Mouse (Mus musculus) MEL (cell line): ENCODE measurements around the gene Golga4. TPM values are rescaled to one million over a fixed set of nuclear protein-coding genes. Genes with fewer than 3 reads are reported as not detected.

Experiments
- DNase-seq: peaks from one replicate; pipeline ENCODE4 v3.0.0; 2011; ENCODE audit warnings: low read depth, low spot score
- H3K27ac ChIP-seq: 2 replicates; pipeline ENCODE4 v1.5.1; 2012; ENCODE audit warnings: low read depth, mild to moderate bottlenecking, control low read depth, low read length, moderate library complexity; ENCODE audit not compliant: control insufficient read depth
- H3K27me3 ChIP-seq, 2 experiments: fragments of 150-350 bp in 1 of 2; sonication (generic) in 1 of 2; 2 replicates each; pipeline ENCODE4 v1.6.1; 2012; ENCODE audit warnings: low read length in 2 of 2, mild to moderate bottlenecking in 2 of 2, improper control_type of control experiment in 1 of 2, moderate library complexity in 1 of 2; ENCODE audit not compliant: insufficient read depth in 2 of 2, control insufficient read depth in 1 of 2
- H3K36me3 ChIP-seq, 2 experiments: 2 replicates each; pipeline ENCODE4 v1.6.1; 2012 to 2014; ENCODE audit warnings: low read length in 2 of 2, improper control_type of control experiment in 1 of 2, inconsistent platforms in 1 of 2, mild to moderate bottlenecking in 1 of 2; ENCODE audit not compliant: insufficient read depth in 2 of 2, control insufficient read depth in 1 of 2
- H3K4me1 ChIP-seq, 2 experiments: fragments of 150-350 bp in 1 of 2; sonication (generic) in 1 of 2; 2 replicates each; pipeline ENCODE4 v1.6.1; 2012; ENCODE audit warnings: low read length in 2 of 2, improper control_type of control experiment in 1 of 2, mild to moderate bottlenecking in 1 of 2; ENCODE audit not compliant: insufficient read depth in 2 of 2, control insufficient read depth in 1 of 2
- H3K4me3 ChIP-seq, 2 experiments: fragments of 150-350 bp in 1 of 2; sonication (generic) in 1 of 2; 2 replicates each; pipeline ENCODE4 v1.5.1; 2012; ENCODE audit warnings: low read depth in 2 of 2, low read length in 2 of 2, mild to moderate bottlenecking in 2 of 2, moderate library complexity in 2 of 2, control low read depth in 1 of 2, improper control_type of control experiment in 1 of 2; ENCODE audit not compliant: control insufficient read depth in 1 of 2, insufficient read depth in 1 of 2
- H3K79me2 ChIP-seq: 2 replicates; pipeline ENCODE4 v1.6.1; 2012; ENCODE audit warnings: mild to moderate bottlenecking, low read length, moderate library complexity; ENCODE audit not compliant: control insufficient read depth, poor library complexity, insufficient read depth
- H3K9ac ChIP-seq: 2 replicates; pipeline ENCODE4 v1.6.1; 2012; ENCODE audit warnings: low read depth, mild to moderate bottlenecking, control low read depth, low read length, moderate library complexity; ENCODE audit not compliant: control insufficient read depth, poor library complexity, severe bottlenecking
- H3K9me3 ChIP-seq: fragments of 150-350 bp; sonication (generic); replicated peaks from 2 replicates; pipeline ENCODE4 v1.6.1; 2012; ENCODE audit warnings: mild to moderate bottlenecking, low read length, improper control_type of control experiment, moderate library complexity; ENCODE audit not compliant: insufficient read depth
- BHLHE40 ChIP-seq: IDR thresholded peaks from 2 replicates; pipeline ENCODE4 v1.6.1; 2012; ENCODE audit warnings: low read depth, mild to moderate bottlenecking, inconsistent platforms, low read length, improper control_type of control experiment, borderline replicate concordance
- CHD1 ChIP-seq: IDR thresholded peaks from 2 replicates; pipeline ENCODE4 v1.6.1; 2012; ENCODE audit warnings: low read depth, mild to moderate bottlenecking, inconsistent platforms, low read length, improper control_type of control experiment
- CTCF ChIP-seq, 3 experiments: IDR thresholded peaks in 2 of 3; conservative IDR thresholded peaks in 1 of 3; 2 replicates each; pipeline ENCODE4 v1.5.1; 2011 to 2012; ENCODE audit warnings: low read length in 3 of 3, low read depth in 2 of 3, mild to moderate bottlenecking in 2 of 3, improper control_type of control experiment in 1 of 3, inconsistent platforms in 1 of 3, mixed read lengths in 1 of 3, moderate library complexity in 1 of 3; ENCODE audit not compliant: control insufficient read depth in 1 of 3, insufficient read depth in 1 of 3, poor library complexity in 1 of 3, severe bottlenecking in 1 of 3
- EP300 ChIP-seq, 2 experiments: IDR thresholded peaks; 2 replicates each; pipeline ENCODE4 v1.6.1; 2011; ENCODE audit warnings: improper control_type of control experiment in 2 of 2, low read length in 2 of 2, low read depth in 1 of 2, mild to moderate bottlenecking in 1 of 2
- ETS1 ChIP-seq: IDR thresholded peaks from 2 replicates; pipeline ENCODE4 v1.6.1; 2012; ENCODE audit warnings: low read depth, mild to moderate bottlenecking, inconsistent platforms, low read length, improper control_type of control experiment, moderate library complexity
- GATA1 ChIP-seq: IDR thresholded peaks from 2 replicates; pipeline ENCODE4 v1.6.1; 2011; ENCODE audit warnings: low read depth, low read length, improper control_type of control experiment
- HCFC1 ChIP-seq: IDR thresholded peaks from 2 replicates; pipeline ENCODE4 v1.6.1; 2012; ENCODE audit warnings: low read depth, mild to moderate bottlenecking, inconsistent platforms, low read length, improper control_type of control experiment, moderate library complexity
- MAFK ChIP-seq: IDR thresholded peaks from 2 replicates; pipeline ENCODE4 v1.6.1; 2011; ENCODE audit warnings: low read depth, mild to moderate bottlenecking, low read length, improper control_type of control experiment, borderline replicate concordance
- MEF2A ChIP-seq: IDR thresholded peaks from 2 replicates; pipeline ENCODE4 v1.6.1; 2014; ENCODE audit warnings: low read depth, mild to moderate bottlenecking, inconsistent platforms, low read length, improper control_type of control experiment; ENCODE audit not compliant: poor library complexity, insufficient replicate concordance, severe bottlenecking; ENCODE audit errors: extremely low read depth
- MYC ChIP-seq: IDR thresholded peaks from 2 replicates; pipeline ENCODE4 v1.6.1; 2011; ENCODE audit warnings: low read depth, mild to moderate bottlenecking, low read length, improper control_type of control experiment, moderate library complexity
- NRF1 ChIP-seq: IDR thresholded peaks from 2 replicates; pipeline ENCODE4 v1.6.1; 2014; ENCODE audit warnings: low read depth, mild to moderate bottlenecking, inconsistent platforms, low read length, improper control_type of control experiment, moderate library complexity; ENCODE audit not compliant: poor library complexity, insufficient read depth, severe bottlenecking
- POLR2A ChIP-seq, 2 experiments: IDR thresholded peaks; 2 replicates each; pipeline ENCODE4 v1.6.1; 2011 to 2012; ENCODE audit warnings: low read length in 2 of 2, mild to moderate bottlenecking in 2 of 2, control low read depth in 1 of 2, improper control_type of control experiment in 1 of 2, low read depth in 1 of 2, moderate library complexity in 1 of 2; ENCODE audit not compliant: control insufficient read depth in 1 of 2, insufficient read depth in 1 of 2, poor library complexity in 1 of 2
- POLR2AphosphoS2 ChIP-seq: IDR thresholded peaks from 2 replicates; pipeline ENCODE4 v1.6.1; 2011; ENCODE audit warnings: low read length, improper control_type of control experiment
- POLR2AphosphoS5 ChIP-seq: IDR thresholded peaks from 2 replicates; pipeline ENCODE4 v1.6.1; 2012; ENCODE audit warnings: low read depth, borderline replicate concordance, mild to moderate bottlenecking, inconsistent platforms, low read length, moderate library complexity, mixed read lengths
- RAD21 ChIP-seq: IDR thresholded peaks from 2 replicates; pipeline ENCODE4 v1.6.1; 2011; ENCODE audit warnings: mild to moderate bottlenecking, low read depth, low read length, improper control_type of control experiment
- TAL1 ChIP-seq: IDR thresholded peaks from 2 replicates; pipeline ENCODE4 v1.6.1; 2012; ENCODE audit warnings: mild to moderate bottlenecking, inconsistent platforms, low read length, moderate library complexity, mixed read lengths
- TBP ChIP-seq: IDR thresholded peaks from 2 replicates; pipeline ENCODE4 v1.8.0; 2011; ENCODE audit warnings: low read depth, low read length, improper control_type of control experiment
- UBTF ChIP-seq: IDR thresholded peaks from 2 replicates; pipeline ENCODE4 v1.6.1; 2012; ENCODE audit warnings: low read depth, mild to moderate bottlenecking, inconsistent platforms, low read length, improper control_type of control experiment, moderate library complexity, borderline replicate concordance; ENCODE audit not compliant: insufficient read depth
- USF1 ChIP-seq: IDR thresholded peaks from 2 replicates; pipeline ENCODE4 v1.6.1; 2014; ENCODE audit warnings: low read depth, mild to moderate bottlenecking, inconsistent platforms, low read length, improper control_type of control experiment, moderate library complexity
- ZC3H11A ChIP-seq: IDR thresholded peaks from 2 replicates; pipeline ENCODE4 v1.6.1; 2012; ENCODE audit warnings: low read depth, mild to moderate bottlenecking, inconsistent platforms, low read length, improper control_type of control experiment
- ZMIZ1 ChIP-seq: IDR thresholded peaks from 2 replicates; pipeline ENCODE4 v1.6.1; 2012; ENCODE audit warnings: low read depth, mild to moderate bottlenecking, inconsistent platforms, low read length, improper control_type of control experiment, moderate library complexity
- ZNF384 ChIP-seq: IDR thresholded peaks from 2 replicates; pipeline ENCODE4 v1.6.1; 2012; ENCODE audit warnings: low read depth, mild to moderate bottlenecking, inconsistent platforms, low read length, improper control_type of control experiment
- polyA plus RNA-seq, 2 experiments: library from polyadenylated mRNA; stranded (reverse) in 1 of 2; unstranded in 1 of 2; fragments of >175 nt in 1 of 2; fragments of >200 nt in 1 of 2; gene quantifications; 2 replicates each; pipeline versions ENCODE4 v1.2.1 to v1.2.4; 2012; ENCODE audit warnings: low replicate concordance in 2 of 2, low read depth in 1 of 2; ENCODE audit not compliant: insufficient read length in 2 of 2, insufficient read depth in 1 of 2, missing spikeins in 1 of 2
- total RNA-seq: library from RNA; depleted of rRNA; stranded (reverse); fragments of 300-350 nt; gene quantifications from 2 replicates; pipeline ENCODE4 v1.2.3, GENCODE M21; 2012

The Golga4 gene
- total and polyA plus RNA-seq, 3 experiments, result 29.8 to 465 (median 38.9) TPM

DNA sequence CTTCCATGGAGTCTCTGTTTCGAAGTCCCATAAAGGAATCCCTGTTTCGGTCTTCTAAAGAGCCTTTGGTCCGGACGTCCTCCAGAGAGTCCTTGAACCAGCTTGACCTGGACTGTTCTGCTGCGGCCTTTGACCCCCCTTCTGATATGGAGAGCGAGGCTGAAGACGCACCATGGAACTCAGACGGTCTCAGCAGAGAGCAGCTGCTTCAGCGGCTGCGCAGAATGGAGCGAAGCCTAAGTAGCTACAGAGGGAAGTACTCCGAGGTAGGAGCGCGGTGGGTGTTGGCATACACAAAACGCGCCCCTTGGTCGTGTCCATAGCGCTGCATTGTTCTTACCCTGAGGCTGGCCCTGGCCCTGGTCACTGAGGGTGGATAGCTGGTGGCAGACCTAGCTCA is 21.0 kb downstream of the Golga4 start:
- Histone ChIP-seq H3K79me2 (no peaks in the 10 kb centered on the region), H3K9ac (no peak overlapping the region), H3K27ac (no peak overlapping the region), H3K9me3 (no peaks in the 10 kb centered on the region), H3K27me3 (no peaks in the 10 kb centered on the region), H3K4me1 (no peaks in the 10 kb centered on the region; a peak in 1 of 4 replicates), H3K36me3 (peaks cover 0 to 28% of the 10 kb centered on the region in 2 experiments; a peak in 2 of 4 replicates), H3K4me3 (no peak overlapping the region)
- TF ChIP-seq ZMIZ1 (no peak), ETS1 (no peak), MYC (no peak)
- no peak for DNase-seq

DNA sequence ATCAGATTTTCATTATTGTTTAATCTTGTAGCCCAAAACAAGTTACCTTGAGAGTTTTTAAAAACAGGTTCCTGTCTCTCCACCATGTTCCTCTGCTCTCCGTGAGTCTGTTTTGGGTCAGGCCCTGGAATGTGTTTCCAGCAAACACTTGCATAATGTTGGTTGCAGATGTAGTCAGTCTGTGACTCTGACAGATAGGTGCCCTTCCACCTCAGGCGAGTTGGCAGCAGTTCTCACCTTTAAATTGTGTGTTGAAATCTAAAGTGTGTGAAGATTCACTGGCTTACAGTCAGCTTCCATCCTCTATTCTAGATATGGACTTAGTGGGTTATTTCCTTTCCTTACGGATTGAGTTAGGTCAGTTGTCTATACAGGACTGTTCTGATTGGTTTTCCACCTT is 23.7 kb downstream of the Golga4 start:
- no peak for TF ChIP-seq NRF1
- TF ChIP-seq CTCF (IDR thresholded peaks at IDR 0.05 in 2 of 3, conservative IDR thresholded peaks at IDR 0.05 in 1 of 3; ENCODE audit: control insufficient read depth in 1 of 3, insufficient read depth in 1 of 3, low read depth in 2 of 3, low read length in 3 of 3, poor library complexity in 1 of 3, severe bottlenecking in 1 of 3), result no peak
- no peak for TF ChIP-seq BHLHE40
- no peak for TF ChIP-seq POLR2A (IDR thresholded peaks at IDR 0.05; ENCODE audit: control insufficient read depth in 1 of 2, insufficient read depth in 1 of 2, low read depth in 1 of 2, low read length in 2 of 2, poor library complexity in 1 of 2)
- no peak for TF ChIP-seq UBTF
- no peak for TF ChIP-seq TBP
- no peak for TF ChIP-seq HCFC1
- TF ChIP-seq EP300 (IDR thresholded peaks at IDR 0.05; ENCODE audit: low read depth in 1 of 2, low read length in 2 of 2), result no peak
- no peak for TF ChIP-seq CHD1
- no peak for TF ChIP-seq MEF2A
- no peak for TF ChIP-seq GATA1
- TF ChIP-seq, all 39 proteins: peak for 0
- Histone ChIP-seq H3K9me3 (no peaks in the 10 kb centered on the region), H3K27me3 (no peaks in the 10 kb centered on the region), H3K36me3 (peaks cover 0 to 31% of the 10 kb centered on the region in 2 experiments; a peak in 2 of 4 replicates), H3K79me2 (no peaks in the 10 kb centered on the region), H3K4me3 (no peak overlapping the region), H3K9ac (no peak overlapping the region), H3K27ac (no peak overlapping the region), H3K4me1 (no peaks in the 10 kb centered on the region; a peak in 1 of 4 replicates)
- DNase-seq, result no peak

DNA sequence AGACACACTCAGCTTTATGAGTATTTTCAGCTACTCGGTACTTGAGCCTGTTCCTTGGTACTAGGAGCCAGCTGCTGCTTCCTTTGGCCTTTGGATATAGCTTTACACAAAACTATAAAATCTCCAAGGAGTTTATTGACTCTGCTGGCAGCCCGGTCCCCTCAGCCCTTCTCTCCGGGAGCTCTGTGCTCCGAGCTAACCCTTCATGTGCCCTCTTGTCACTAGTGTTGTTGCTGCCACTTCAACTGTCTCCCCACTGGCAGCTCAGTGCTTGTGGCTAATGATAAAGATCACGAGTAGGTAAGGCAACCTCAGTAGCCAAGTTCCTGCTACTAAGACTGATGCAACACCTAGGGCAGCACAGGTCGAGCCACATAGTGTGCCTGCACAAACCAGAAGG is 24.6 kb downstream of the Golga4 start:
- TF ChIP-seq RAD21 (no peak), POLR2A (IDR thresholded peaks at IDR 0.05; ENCODE audit: control insufficient read depth in 1 of 2, insufficient read depth in 1 of 2, low read depth in 1 of 2, low read length in 2 of 2, poor library complexity in 1 of 2) (no peak), POLR2AphosphoS2 (no peak), POLR2AphosphoS5 (no peak), ZC3H11A (no peak), USF1 (no peak), ETS1 (no peak), ZNF384 (no peak), TAL1 (no peak), MYC (no peak), MAFK (no peak), UBTF (no peak), MEF2A (no peak)
- Histone ChIP-seq H3K27ac (no peak overlapping the region), H3K27me3 (no peaks in the 10 kb centered on the region), H3K4me1 (no peaks in the 10 kb centered on the region; a peak in 1 of 4 replicates), H3K9ac (no peak overlapping the region), H3K36me3 (peaks cover 0 to 32% of the 10 kb centered on the region in 2 experiments; a peak in 2 of 4 replicates), H3K9me3 (no peaks in the 10 kb centered on the region), H3K79me2 (no peaks in the 10 kb centered on the region), H3K4me3 (no peak overlapping the region)
- DNase-seq, result no peak
